Mouse (Mus musculus): Measurements from ENCODE around the gene Zfp646.
A peak's percentile ranks its signal among the peaks of the same experiment; 100 is the strongest.
"Not testable (repeated sequence)": the region's sequence is repeated elsewhere in the genome, so short reads cannot be mapped to it uniquely, and the experiment has no call there.

Zfp646 gene

DNA sequence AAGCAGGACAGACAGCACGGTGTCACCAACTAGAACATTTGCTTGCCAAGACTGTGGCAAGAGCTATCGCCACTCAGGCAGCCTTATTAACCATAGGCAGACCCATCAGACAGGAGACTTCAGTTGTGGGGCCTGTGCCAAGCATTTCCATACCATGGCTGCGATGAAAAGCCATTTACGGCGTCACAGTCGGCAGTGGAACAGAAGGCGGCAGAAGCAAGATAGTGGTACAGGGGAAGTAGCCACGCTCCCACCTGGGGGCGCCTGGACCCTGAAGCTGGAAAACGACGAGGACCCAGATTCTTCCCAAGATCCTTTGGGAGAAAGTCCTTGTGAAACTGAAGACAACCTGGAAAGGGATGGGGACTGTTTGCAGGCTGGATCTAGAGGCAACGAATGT lies 4.4 kb downstream of the Zfp646 start:
- DNase-seq (ENCODE audit: low read depth, low spot score), result no peak

GRCm38 (mm10) chr7:127885951-127886350 lies 9.9 kb downstream of the Zfp646 start:
- no peak for DNase-seq (ENCODE audit: low read depth, low spot score)

GRCm38 (mm10) chr7:127886551-127886950 lies 10.5 kb downstream of the Zfp646 start:
- no peak for DNase-seq (ENCODE audit: low read depth, low spot score)

GRCm38 (mm10) chr7:127887191-127887590 lies 11.2 kb downstream of the Zfp646 start:
- DNase-seq (ENCODE audit: low read depth, low spot score), result no peak

DNA sequence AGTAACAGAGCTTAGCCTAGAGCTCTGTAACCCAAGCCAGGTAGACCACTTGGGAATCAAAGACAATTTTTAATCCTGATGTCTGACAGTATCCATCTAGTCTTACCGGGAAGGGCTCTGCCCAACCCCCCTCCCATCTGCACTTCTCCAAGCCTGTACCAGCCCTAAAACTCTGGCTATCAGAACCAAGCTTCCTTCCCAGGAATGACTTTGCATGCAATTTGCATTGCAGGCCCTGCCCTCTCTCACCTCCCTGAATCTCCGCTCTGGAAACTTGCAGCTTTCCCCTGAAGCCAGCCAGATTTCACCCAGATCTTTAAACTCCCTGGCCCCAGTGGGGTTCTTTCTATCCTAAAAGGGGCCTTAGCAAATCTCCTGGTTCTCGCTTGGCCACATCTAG lies 11.8 kb downstream of the Zfp646 start:
- no peak for DNase-seq (ENCODE audit: low read depth, low spot score)

- DNase-seq (ENCODE audit: low read depth, low spot score), result no peak
These were observed 12.8 kb downstream of the Zfp646 start for GRCm38 (mm10) chr7:127888821-127889220.

DNA sequence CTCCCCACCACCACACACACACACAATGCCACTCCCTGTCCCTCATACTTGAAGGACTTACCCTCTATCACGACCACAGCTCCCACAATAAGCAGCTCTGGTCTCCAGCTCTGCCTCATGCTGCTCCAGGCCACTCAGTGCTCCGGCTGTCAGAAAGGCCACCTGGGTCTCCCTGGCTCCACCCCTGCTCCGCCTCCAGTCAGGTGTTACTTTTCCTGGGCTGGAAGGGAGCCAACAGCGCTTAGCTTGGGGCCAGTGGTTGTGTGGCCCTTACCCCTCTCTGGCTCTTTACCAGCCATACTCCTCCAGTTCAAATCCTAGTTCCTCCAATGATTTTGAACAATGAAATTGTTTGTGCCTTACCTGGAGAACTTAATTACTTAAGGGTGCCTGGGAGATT lies 14.8 kb downstream of the Zfp646 start, which contains the start of gene Prss53:
Gene Prss53, minus strand, starts transcription at position 173 of the 400 bp plus-strand sequence.
- no peak for DNase-seq (ENCODE audit: low read depth, low spot score)

DNA sequence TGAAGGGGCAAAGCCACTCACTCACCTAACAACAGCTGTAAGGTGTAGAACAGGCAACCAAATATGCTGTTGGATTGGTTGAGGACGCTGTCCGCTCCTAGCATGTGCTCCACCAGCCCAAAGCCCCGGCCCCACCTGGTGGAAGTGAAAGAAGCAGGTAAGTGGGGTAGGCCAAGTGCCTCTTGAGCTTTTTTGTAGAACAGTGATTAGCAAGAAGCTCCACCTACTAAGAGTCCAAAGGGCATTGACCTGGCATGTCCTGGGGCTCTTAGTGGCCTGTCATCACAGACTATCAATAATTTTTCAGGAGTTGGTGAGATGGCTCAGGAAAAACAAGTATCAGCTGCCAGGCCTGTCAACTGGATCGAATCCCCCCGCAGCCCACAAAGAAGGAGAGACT lies 18.5 kb downstream of the Zfp646 start:
- no peak for DNase-seq (ENCODE audit: low read depth, low spot score)

- peak; percentile 92 for DNase-seq (ENCODE audit: low read depth, low spot score)
These were observed 19.4 kb downstream of the Zfp646 start, which contains the start of the genes Gm21974 and Vkorc1 for GRCm38 (mm10) chr7:127895442-127895841. Gene Gm21974 (minus strand): TSS chr7:127895454. Gene Vkorc1 (minus strand): TSS chr7:127895617.

DNA sequence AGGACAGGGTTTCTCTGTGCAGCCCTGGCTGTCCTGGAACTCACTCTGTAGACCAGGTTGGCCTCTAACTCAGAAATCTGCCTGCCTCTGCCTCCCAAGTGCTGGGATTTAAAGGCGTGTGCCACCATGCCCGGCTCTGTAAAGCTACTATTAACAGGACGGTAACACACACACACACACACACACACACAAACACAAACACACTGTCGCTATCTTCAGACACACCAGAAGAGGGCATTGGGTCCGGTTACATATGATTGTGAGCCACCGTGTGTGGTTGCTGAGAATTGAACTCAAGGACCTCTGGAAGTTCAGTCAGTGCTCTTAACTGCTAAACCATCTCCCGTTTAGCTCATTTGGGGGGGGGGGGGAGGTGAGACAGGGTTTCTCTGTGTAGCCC lies 19.9 kb downstream of the Zfp646 start:
- DNase-seq (ENCODE audit: low read depth, low spot score), result not testable (repeated sequence)

DNA sequence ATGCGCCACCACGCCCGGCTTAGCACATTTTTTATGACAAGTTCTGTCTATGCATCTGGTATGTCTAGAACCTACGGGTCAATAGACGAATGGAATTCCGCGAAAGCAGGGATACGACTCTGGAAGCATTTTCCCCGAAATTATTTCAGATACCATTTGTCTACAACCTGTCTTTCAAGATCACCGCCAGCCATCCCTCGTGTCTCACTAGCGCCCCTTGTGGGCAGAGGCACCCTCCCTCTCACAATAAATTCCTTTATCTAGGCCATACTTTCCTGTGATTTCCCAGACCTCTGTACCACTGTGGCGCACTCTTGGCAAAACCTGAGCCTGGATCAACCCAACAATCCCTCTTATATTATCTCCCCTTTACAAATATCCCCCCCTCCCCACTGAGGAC lies 20.4 kb downstream of the Zfp646 start:
- peak; percentile 84 for DNase-seq (ENCODE audit: low read depth, low spot score)

DNA sequence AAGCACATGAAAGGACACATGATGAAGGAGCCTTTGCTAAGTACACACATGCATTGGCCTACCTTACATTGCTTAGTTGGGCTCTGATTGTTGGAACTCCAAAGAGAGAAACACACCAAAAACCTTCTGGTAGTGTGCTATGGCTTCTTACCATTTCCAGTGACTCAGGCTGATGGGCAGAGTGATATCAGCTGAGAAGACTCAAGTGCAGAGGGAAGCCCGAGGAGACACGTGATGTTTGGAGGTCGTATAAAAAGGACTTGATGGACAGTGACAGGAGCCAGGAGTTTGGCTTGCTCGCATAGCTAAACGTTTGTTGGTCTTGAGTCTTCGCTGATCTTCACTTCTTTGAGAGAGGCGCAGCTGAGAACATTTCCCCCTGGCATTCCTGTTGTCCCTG lies 21.5 kb downstream of the Zfp646 start:
- DNase-seq (ENCODE audit: low read depth, low spot score), result no peak

DNA sequence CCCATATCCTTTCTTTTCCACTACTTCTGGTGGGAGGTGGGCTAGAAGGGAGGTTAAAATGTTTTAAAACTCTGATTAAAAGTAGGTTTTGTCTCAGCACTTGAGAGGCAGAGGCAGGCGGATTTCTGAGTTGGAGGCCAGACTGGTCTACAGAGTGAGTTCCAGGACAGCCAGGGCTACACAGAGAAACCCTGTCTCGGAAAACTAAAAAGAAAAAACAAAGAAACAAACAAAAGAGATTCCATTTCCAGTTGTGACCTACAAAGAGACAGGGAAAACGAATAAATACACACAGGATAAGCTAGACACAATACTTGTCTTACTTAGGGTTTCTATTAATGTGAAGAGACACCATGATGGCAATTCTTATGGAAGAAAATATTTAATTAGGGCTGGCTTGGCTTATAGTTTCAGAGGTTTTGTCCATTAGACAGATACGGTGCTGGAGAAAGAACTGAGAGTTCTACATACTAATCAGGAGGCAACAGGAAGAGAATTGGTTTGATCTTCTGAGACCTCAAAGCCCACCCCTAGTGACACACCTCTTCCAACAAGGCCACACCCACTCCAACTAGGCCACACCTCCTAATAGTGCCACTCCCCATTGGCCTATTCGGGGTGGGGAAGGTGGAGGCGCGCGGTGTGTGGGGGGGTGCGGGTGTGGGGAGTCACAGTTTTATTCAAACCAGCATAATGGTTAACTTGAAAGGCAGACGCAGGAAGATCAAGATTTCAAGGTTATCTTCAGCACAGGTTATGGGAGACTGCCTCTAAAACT lies 22.3 kb downstream of the Zfp646 start:
- DNase-seq (ENCODE audit: low read depth, low spot score), result peak; percentile 52

GRCm38 (mm10) chr7:127899997-127900396 lies 24.0 kb downstream of the Zfp646 start:
- DNase-seq (ENCODE audit: low read depth, low spot score), result no peak

DNA sequence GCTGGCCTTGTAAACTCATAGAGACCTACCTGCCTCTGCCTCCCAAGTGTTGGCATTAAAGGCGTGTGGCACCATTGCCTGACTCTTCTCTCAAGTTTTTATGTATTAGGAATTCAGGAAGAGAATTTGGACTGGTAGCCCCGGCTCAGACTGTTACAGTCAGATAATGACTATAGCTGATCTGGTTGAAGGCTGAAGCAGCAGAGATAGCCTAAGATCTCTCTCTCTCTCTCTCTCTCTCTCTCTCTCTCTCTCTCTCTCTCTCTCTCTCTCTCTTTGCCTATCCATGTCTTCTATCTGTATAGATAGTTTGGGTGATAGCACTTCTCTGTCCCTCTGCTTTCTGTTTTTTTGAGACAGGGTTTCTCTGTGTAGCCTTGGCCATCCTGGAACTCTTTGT lies 25.8 kb downstream of the Zfp646 start:
- no peak for DNase-seq (ENCODE audit: low read depth, low spot score)

DNA sequence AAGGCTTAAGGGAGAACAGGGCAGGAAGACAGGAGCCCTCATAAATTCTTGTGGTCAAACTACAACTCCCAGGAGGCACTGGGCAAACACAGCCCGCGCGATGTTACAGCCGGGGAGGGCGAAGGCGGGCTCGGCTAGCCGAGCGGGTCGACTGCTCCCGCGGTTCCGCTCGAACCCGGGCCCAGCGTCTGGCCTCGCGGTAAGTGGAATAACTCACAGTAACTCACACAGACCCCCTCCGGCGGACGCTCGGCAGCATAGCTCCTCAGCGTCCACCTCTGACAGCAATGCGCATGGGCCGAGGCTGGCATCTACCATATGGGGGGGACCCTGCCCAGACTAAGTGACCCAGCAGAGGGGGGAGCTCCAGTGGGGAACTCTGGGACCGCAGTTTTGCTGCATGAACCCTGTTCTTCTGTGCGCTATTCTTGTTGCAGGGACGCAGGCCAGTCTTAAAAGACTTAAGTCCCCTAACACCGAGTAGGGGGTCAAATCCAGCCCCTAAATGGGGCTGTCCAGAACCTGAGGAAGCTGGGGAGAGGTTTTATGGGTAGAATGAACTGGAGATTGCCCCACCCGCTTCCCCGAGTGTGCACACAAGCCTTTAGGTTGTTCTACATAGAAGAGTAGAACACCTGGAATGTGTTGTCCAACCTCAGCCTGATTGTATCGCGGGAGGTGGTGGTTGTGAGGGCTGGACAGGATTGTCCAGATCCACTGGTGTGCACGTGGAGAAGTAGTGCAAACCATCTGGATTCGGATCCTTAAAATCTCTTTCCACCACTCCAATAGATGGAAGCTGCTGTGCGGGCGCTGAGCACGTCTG lies 28.2 kb downstream of the Zfp646 start, which contains the start of gene Bckdk:
Gene Bckdk, plus strand, starts transcription at position 112 of the 826 bp plus-strand sequence.
- DNase-seq (ENCODE audit: low read depth, low spot score), result peak; percentile 76

- DNase-seq (ENCODE audit: low read depth, low spot score), result no peak
These were observed 31.9 kb downstream of the Zfp646 start for GRCm38 (mm10) chr7:127907939-127908338.

- no peak for DNase-seq (ENCODE audit: low read depth, low spot score)
These were observed 32.6 kb downstream of the Zfp646 start for GRCm38 (mm10) chr7:127908656-127909055.

- peak; percentile 94 for DNase-seq (ENCODE audit: low read depth, low spot score)
These were observed 36.3 kb downstream of the Zfp646 start, which contains the start of gene Kat8 for GRCm38 (mm10) chr7:127912190-127912871. Gene Kat8 (plus strand): TSS chr7:127912516.

- no peak for DNase-seq (ENCODE audit: low read depth, low spot score)
These were observed 36.9 kb downstream of the Zfp646 start for GRCm38 (mm10) chr7:127912938-127913337.

GRCm38 (mm10) chr7:127915293-127915692 lies 39.3 kb downstream of the Zfp646 start:
- DNase-seq (ENCODE audit: low read depth, low spot score), result peak; percentile 40

- DNase-seq (ENCODE audit: low read depth, low spot score), result peak; percentile 85
These were observed 42.2 kb downstream of the Zfp646 start for GRCm38 (mm10) chr7:127918203-127918602.

Data from CD4-positive, CD25-positive, alpha-beta regulatory T cell, adult 2 months (primary cell).